Mouse (Mus musculus): ENCODE measurements around the gene Smu1.

GRCm38 (mm10) chr4:40720910-40721309 lies 36.8 kb downstream of the Smu1 start:
- TF ChIP-seq CTCF (IDR thresholded peaks at IDR 0.05; ENCODE audit: low read depth), result no peak
- no peak for TF ChIP-seq EP300 (IDR thresholded peaks at IDR 0.05; ENCODE audit: low read depth)

Data from heart, postnatal 0 days (tissue).